Mouse (Mus musculus): ENCODE results near the gene Prr7. TPM values are rescaled to one million over a fixed set of nuclear protein-coding genes. Genes with fewer than 3 reads are reported as not detected.

Gene Prr7
- total RNA-seq, 1 experiment from 2014 or later = not detected

Other genes with a start within 250 kb of the Prr7 start
- 47.7 to 91.3 TPM (median 68.5 TPM) in 3 replicates for gene Prelid1, start 143.8 kb upstream of the Prr7 start, total RNA-seq (2017)
- gene Rab24, start 142.3 kb upstream of the Prr7 start, total RNA-seq (2017) = 23.6 to 34.8 TPM (median 29.4 TPM) in 3 replicates
- 1.3 to 2.0 TPM (median 1.4 TPM) in 3 replicates for gene Mxd3, start 134.4 kb upstream of the Prr7 start, total RNA-seq (2017)
- gene Lman2, start 101.5 kb upstream of the Prr7 start, total RNA-seq (2017) = 85.3 to 97.5 TPM (median 91.3 TPM) in 3 replicates
- gene Rgs14, start 94.5 kb upstream of the Prr7 start, total RNA-seq (2017) = 21.8 to 43.9 TPM (median 40.8 TPM) in 3 replicates
- gene Slc34a1, start 66.1 kb upstream of the Prr7 start, total RNA-seq (2017) = not detected in 3 replicates
- gene Pfn3, start 49.0 kb upstream of the Prr7 start, total RNA-seq (2017) = not detected in 3 replicates
- gene F12, start 37.5 kb upstream of the Prr7 start, total RNA-seq (2017) = 0.11 to 0.95 TPM in 2 of 3 replicates, not detected in the other
- gene Grk6, start 19.2 kb upstream of the Prr7 start, total RNA-seq (2017) = 179 to 219 TPM (median 207 TPM) in 3 replicates
- 0.58 TPM in 1 of 3 replicates, not detected in the others for gene Dbn1, start 23.8 kb downstream of the Prr7 start, total RNA-seq (2017)
- gene Pdlim7, start 49.4 kb downstream of the Prr7 start, total RNA-seq (2017) = 4.7 to 13.5 TPM (median 10.5 TPM) in 3 replicates
- 86.5 to 105 TPM (median 104 TPM) in 3 replicates for gene Dok3, start 65.0 kb downstream of the Prr7 start, total RNA-seq (2017)
- 67.7 to 76.2 TPM (median 71.8 TPM) in 3 replicates for gene Ddx41, start 72.4 kb downstream of the Prr7 start, total RNA-seq (2017)
- 37.8 to 73.6 TPM (median 40.6 TPM) in 3 replicates for gene Fam193b, start 106.9 kb downstream of the Prr7 start, total RNA-seq (2017)
- 150 to 192 TPM (median 183 TPM) in 3 replicates for gene Tmed9, start 109.5 kb downstream of the Prr7 start, total RNA-seq (2017)
- gene B4galt7, start 135.6 kb downstream of the Prr7 start, total RNA-seq (2017) = 23.1 to 47.1 TPM (median 26.2 TPM) in 3 replicates
- gene Caml, start 158.7 kb downstream of the Prr7 start, total RNA-seq (2017) = 26.6 to 41.4 TPM (median 37.6 TPM) in 3 replicates
- gene Ddx46, start 170.8 kb downstream of the Prr7 start, total RNA-seq (2017) = 123 to 183 TPM (median 145 TPM) in 3 replicates
- 37.5 to 51.1 TPM (median 49.4 TPM) in 3 replicates for gene B230219D22Rik, start 228.9 kb downstream of the Prr7 start, total RNA-seq (2017)